Mouse (Mus musculus): ENCODE measurements around the gene Zfp715. TPM values are rescaled to one million over a fixed set of nuclear protein-coding genes. Genes with fewer than 3 reads are reported as not detected.

Gene Zfp715
- total and polyA plus RNA-seq, 3 experiments = 9.8 to 17.1 (median 10.7) TPM

- Histone ChIP-seq H3K36me3 (replicated peaks in 1 of 2; ENCODE audit: control insufficient read depth in 1 of 2, insufficient read depth in 1 of 2, low read length in 1 of 2) (no peaks in the 10 kb centered on the region), H3K9me3 (replicated peaks; ENCODE audit: low read length) (no peaks in the 10 kb centered on the region), H3K4me2 (ENCODE audit: insufficient read depth, low read depth, poor library complexity, severe bottlenecking) (no peak overlapping the region), H3K4me1 (ENCODE audit: control insufficient read depth in 1 of 2, insufficient read depth in 2 of 2) (peaks cover 8 to 26% of the 10 kb centered on the region in 2 experiments), H3K79me2 (replicated peaks; ENCODE audit: control insufficient read depth, extremely low read depth, insufficient read depth, poor library complexity, severe bottlenecking) (no peaks in the 10 kb centered on the region), H3K4me3 (replicated peaks in 1 of 3; ENCODE audit: low read depth in 2 of 3, low read length in 2 of 3, poor library complexity in 1 of 3) (no peak overlapping the region), H3K9ac (ENCODE audit: insufficient read depth, low read depth) (no peak overlapping the region), H3K27ac (ENCODE audit: insufficient read depth, low read depth) (no peak overlapping the region), H3K27me3 (replicated peaks) (no peaks in the 10 kb centered on the region)
- no peak for DNase-seq (ENCODE audit: extremely low read depth)
- TF ChIP-seq ZNF384 (IDR thresholded peaks at IDR 0.05; ENCODE audit: low read depth, low read length) = no peak
- no peak for TF ChIP-seq HCFC1 (IDR thresholded peaks at IDR 0.05; ENCODE audit: low read depth, low read length)
- TF ChIP-seq JUND (conservative IDR thresholded peaks at IDR 0.05; ENCODE audit: low read depth, low read length) = no peak
- no peak for TF ChIP-seq CTCF (conservative IDR thresholded peaks at IDR 0.05 in 1 of 2, IDR thresholded peaks at IDR 0.05 in 1 of 2; ENCODE audit: low read depth in 2 of 2, low read length in 2 of 2)
- TF ChIP-seq PAX5 (IDR thresholded peaks at IDR 0.05; ENCODE audit: low read length) = no peak
- TF ChIP-seq MYC (IDR thresholded peaks at IDR 0.05; ENCODE audit: low read depth, low read length) = no peak
- no peak for TF ChIP-seq POLR2A (IDR thresholded peaks at IDR 0.05; ENCODE audit: low read depth, low read length)
- no peak for TF ChIP-seq USF2 (conservative IDR thresholded peaks at IDR 0.05; ENCODE audit: low read depth, low read length)
- no peak for TF ChIP-seq MAZ (IDR thresholded peaks at IDR 0.05; ENCODE audit: low read depth, low read length)
- no peak for TF ChIP-seq MEF2A (IDR thresholded peaks at IDR 0.05; ENCODE audit: borderline replicate concordance, low read depth, low read length)
- no peak for TF ChIP-seq KAT2A (IDR thresholded peaks at IDR 0.05; ENCODE audit: insufficient replicate concordance, low read length)
- dilution Hi-C loops (cut with MboI; ENCODE audit: extremely low pct_ligation_motif_present, extremely low pct_unique_long_range_greater_than_20kb, low sequenced_read_pairs) = no loop called here
- in situ Hi-C loops (cut with MboI; ENCODE audit: low pct_ligation_motif_present, low pct_unique_long_range_greater_than_20kb, low sequenced_read_pairs) = loop anchor here (10.0 kb wide), 1 partner anchor 120 kb away; the partner anchor contains the start of gene Vsig10l
Observed at GRCm38 (mm10) chr7:43344491-43344890, 31.4 kb upstream of the Zfp715 start.

GRCm38 (mm10) chr7:43344020-43344419, 30.9 kb upstream of the Zfp715 start:
- Histone ChIP-seq H3K4me3 (replicated peaks in 1 of 3; ENCODE audit: low read depth in 2 of 3, low read length in 2 of 3, poor library complexity in 1 of 3) (no peak overlapping the region), H3K27me3 (replicated peaks) (no peaks in the 10 kb centered on the region), H3K27ac (ENCODE audit: insufficient read depth, low read depth) (no peak overlapping the region), H3K4me2 (ENCODE audit: insufficient read depth, low read depth, poor library complexity, severe bottlenecking) (no peak overlapping the region), H3K36me3 (replicated peaks in 1 of 2; ENCODE audit: control insufficient read depth in 1 of 2, insufficient read depth in 1 of 2, low read length in 1 of 2) (no peaks in the 10 kb centered on the region), H3K4me1 (ENCODE audit: control insufficient read depth in 1 of 2, insufficient read depth in 2 of 2) (peaks cover 8 to 26% of the 10 kb centered on the region in 2 experiments), H3K9me3 (replicated peaks; ENCODE audit: low read length) (no peaks in the 10 kb centered on the region), H3K9ac (ENCODE audit: insufficient read depth, low read depth) (no peak overlapping the region), H3K79me2 (replicated peaks; ENCODE audit: control insufficient read depth, extremely low read depth, insufficient read depth, poor library complexity, severe bottlenecking) (no peaks in the 10 kb centered on the region)
- DNase-seq (ENCODE audit: extremely low read depth) = no peak
- no peak for TF ChIP-seq RAD21 (IDR thresholded peaks at IDR 0.05; ENCODE audit: low read depth, low read length)
- TF ChIP-seq MAX (IDR thresholded peaks at IDR 0.05; ENCODE audit: low read length) = no peak
- no peak for TF ChIP-seq TBP (conservative IDR thresholded peaks at IDR 0.05; ENCODE audit: low read depth, low read length)
- no peak for TF ChIP-seq BHLHE40 (IDR thresholded peaks at IDR 0.05; ENCODE audit: low read depth, low read length)
- no peak for TF ChIP-seq USF2 (conservative IDR thresholded peaks at IDR 0.05; ENCODE audit: low read depth, low read length)
- no peak for TF ChIP-seq MYC (IDR thresholded peaks at IDR 0.05; ENCODE audit: low read depth, low read length)
- in situ Hi-C loops (cut with MboI; ENCODE audit: low pct_ligation_motif_present, low pct_unique_long_range_greater_than_20kb, low sequenced_read_pairs) = loop anchor here (10.0 kb wide), 1 partner anchor 121 kb away; the partner anchor contains the start of gene Vsig10l
- dilution Hi-C loops (cut with MboI; ENCODE audit: extremely low pct_ligation_motif_present, extremely low pct_unique_long_range_greater_than_20kb, low sequenced_read_pairs) = no loop called here
